Comparison of ENCODE assay signal across 13 mouse cellular contexts in genomic region chr8:88315302-88315701, GRCm38 (mm10). TPM values are rescaled to one million over a fixed set of nuclear protein-coding genes. Genes with fewer than 3 reads are reported as not detected.
DNase-seq lines count a peak whose midpoint lies in the region.
"Had no signal": no experiment of that assay in that cellular context is flagged by ENCODE, and none has a peak within 500 bp of the region (broad histone marks: within the 10 kb centered on the region; RNA-seq: fewer than 3 reads in every experiment).

No protein-coding gene starts in this region.

- intact Hi-C loops in gastrocnemius, postnatal 14 days (cut with DNase I; ENCODE audit: low total_unique reads) = no loop called here

- DNase-seq in adrenal gland, postnatal 14 days = peak; percentile 2
- DNase-seq in adrenal gland, postnatal 10 days = no peak
- peak; percentile 2 for DNase-seq in gastrocnemius, postnatal 14 days
- DNase-seq in gastrocnemius, postnatal 25 days = no peak
- DNase-seq in thymus, postnatal 4 days = peak; percentile 5
- DNase-seq in thymus, postnatal 25 days = no peak
- DNase-seq in kidney, adult 9 months = no peak
- DNase-seq: adrenal gland, adult 2 months; adrenal gland, postnatal 36 days; cerebellum, adult 18-20 months; cerebellum, adult 9-10 months; cerebellum, postnatal 14 days; forebrain, postnatal 0 days had no signal

RNA-seq across cellular contexts. Expression of gene Adcy7, which starts 43.1 kb away (rescaled TPM):
- total RNA-seq in adrenal gland, postnatal 14 days (2021) = 5.6 and 12.8 TPM in 2 replicates
- 10 to 100 TPM in 1 of 2 experiments, 1 to 10 TPM in 1; 8.1 to 10.1 TPM for total RNA-seq in adrenal gland, postnatal 10 days (2021)
- total RNA-seq in gastrocnemius, postnatal 14 days (2021) = 10 to 100 TPM in 1 of 2 experiments, 1 to 10 TPM in 1; 6.8 to 13.3 TPM
- total RNA-seq in gastrocnemius, postnatal 25 days (2021) = 1 to 10 TPM; 6.7 to 7.9 TPM

RNA-seq across cellular contexts. Expression of gene Brd7, which starts 46.7 kb away (rescaled TPM):
- 96.5 and 103 TPM in 2 replicates for total RNA-seq in adrenal gland, postnatal 14 days (2021)
- total RNA-seq in adrenal gland, postnatal 10 days (2021) = 10 to 100 TPM; 80.2 to 82.4 TPM
- total RNA-seq in gastrocnemius, postnatal 14 days (2021) = 10 to 100 TPM; 60.9 to 71.4 TPM
- total RNA-seq in gastrocnemius, postnatal 25 days (2021) = 10 to 100 TPM; 63.3 to 72.9 TPM

Comparison
In these comparisons a context has a peak if more than half of its experiments do, and no peak if none do; other contexts are left out.
1. DNase-seq: peak in adrenal gland, postnatal 14 days (single experiment), gastrocnemius, postnatal 14 days (single experiment) and thymus, postnatal 4 days (single experiment); none in adrenal gland, postnatal 10 days (single experiment), gastrocnemius, postnatal 25 days (single experiment), thymus, postnatal 25 days (single experiment) and kidney, adult 9 months (single experiment).